Mouse (Mus musculus): ENCODE data around the gene G6pd2.

DNA sequence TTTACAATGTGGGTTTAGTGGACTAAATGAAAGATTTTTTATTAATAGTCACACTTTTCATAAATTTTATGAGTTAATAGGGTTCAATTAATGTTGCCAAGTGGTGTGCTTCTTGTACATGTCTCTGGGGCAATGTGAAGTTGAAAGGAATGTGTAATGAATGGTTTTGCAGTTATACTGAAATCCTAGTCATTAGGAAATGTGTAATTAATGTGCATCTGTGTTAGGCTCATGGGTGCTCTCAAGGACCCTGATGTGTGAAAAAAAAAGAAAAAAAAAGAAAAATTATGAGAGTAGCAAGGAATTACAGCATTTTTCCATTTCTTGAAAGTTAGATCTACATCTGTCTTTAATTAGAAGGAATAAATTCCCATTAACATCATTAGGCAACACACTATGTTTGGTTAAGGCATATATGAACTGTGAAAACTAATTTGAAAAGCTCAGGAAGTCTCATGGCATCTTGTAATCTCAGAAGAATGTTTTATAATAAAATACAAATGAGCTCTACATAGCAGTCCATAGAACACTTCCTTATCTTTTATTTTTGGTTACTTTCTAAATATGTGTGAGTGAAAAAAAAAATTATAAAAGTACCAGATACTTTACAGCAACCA, 24.4 kb downstream of the G6pd2 start:
- TF ChIP-seq CTCF (conservative IDR thresholded peaks at IDR 0.05; ENCODE audit: insufficient read depth, insufficient read length, low read depth, low read length): no peak
- TF ChIP-seq POLR2A (IDR thresholded peaks at IDR 0.05; ENCODE audit: low read depth, low read length): no peak
